Mouse (Mus musculus) lung, adult 2 months (tissue): ENCODE measurements at regions not wholly inside any gene's neighbourhood (a gene's known extent, or its start where the extent isn't known, plus 50 kb on each side); places are given as distances from the start of the nearest gene placed in this dataset.

Experiments used
- CTCF ChIP-seq: fragments of 200-500 bp; IDR thresholded peaks from 2 replicates; pipeline ENCODE4 v1.5.1; 2011; ENCODE audit warnings: mild to moderate bottlenecking, low read length, control low read depth; ENCODE audit not compliant: insufficient read depth
- POLR2A ChIP-seq: fragments of 200-500 bp; IDR thresholded peaks from 2 replicates; pipeline ENCODE4 v1.6.1; 2011; ENCODE audit warnings: low read depth, mild to moderate bottlenecking, control low read depth, low read length, borderline replicate concordance; ENCODE audit errors: extremely low read depth

DNA sequence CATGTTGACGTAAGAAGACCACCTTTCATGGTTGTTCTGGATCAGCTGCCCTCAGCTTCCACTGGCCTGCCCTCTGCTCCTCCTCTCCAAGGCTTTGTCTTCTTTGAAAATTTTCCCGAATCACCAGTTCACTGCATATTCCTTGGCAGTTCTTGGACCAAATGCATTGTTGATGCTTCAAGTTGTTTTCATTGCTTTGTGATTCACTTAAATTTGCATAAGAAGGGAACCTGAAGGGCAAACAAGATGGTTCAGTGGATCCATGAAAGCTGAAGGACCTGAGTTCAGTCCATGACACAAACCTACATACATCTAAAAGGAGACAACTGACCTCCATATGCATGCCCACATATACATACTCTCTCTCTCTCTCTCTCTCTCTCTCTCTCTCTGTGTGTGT, 69.4 kb upstream of the Mpped2 start:
- TF ChIP-seq CTCF (no peak), POLR2A (no peak)
